Mouse (Mus musculus): ENCODE measurements around the gene Trpm4. TPM values are rescaled to one million over a fixed set of nuclear protein-coding genes. Genes with fewer than 3 reads are reported as not detected.

Trpm4 gene
- polyA plus RNA-seq, 1 experiment from 2014 or later, result 15.7 TPM

DNA sequence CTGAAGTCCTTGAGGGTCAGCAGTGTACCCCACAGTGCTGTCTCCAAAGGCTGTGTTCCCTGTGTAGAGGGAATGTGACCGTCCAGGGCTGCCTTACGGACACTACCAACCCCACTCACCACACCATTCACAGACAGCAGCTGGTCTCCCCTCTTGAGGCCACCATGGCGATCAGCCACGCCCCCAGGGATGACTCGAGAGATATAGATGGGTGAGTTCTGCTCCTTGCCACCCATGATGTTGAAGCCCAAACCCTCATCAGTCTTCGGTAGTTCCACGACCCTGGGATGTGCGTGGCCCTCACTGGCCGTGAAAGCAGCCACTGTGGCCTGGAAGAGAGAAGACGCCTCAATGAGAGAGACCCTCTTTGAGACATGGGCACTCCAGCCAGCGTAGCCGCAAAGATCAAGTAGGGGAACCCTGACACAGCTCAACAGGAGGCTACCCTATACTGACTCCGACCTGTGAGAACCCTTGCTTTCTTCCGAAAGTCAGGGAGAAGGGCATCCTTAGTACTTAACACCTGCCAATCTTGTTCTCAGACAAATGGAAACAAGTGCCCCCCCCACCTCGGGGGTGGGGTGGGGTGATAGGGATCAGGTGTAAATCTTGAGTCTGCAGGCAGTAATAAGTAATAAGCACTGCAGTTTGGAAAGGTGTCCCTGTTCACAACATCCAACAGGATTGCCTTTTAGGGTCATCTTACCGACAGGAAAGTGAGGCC is 35.6 kb upstream of the Trpm4 start:
- Histone ChIP-seq H3K4me2 (no peak overlapping the region; the same call in 1 of the 2 replicates), H3K4me3 (ENCODE audit: low read depth, low read length) (peak overlapping the region; percentile 47; the same call in 1 of the 2 replicates), H3K36me3 (ENCODE audit: insufficient read depth) (peaks cover 23% of the 10 kb centered on the region), H3K27ac (ENCODE audit: low read depth) (no peak overlapping the region), H3K9me3 (ENCODE audit: low read depth, low read length) (no peaks in the 10 kb centered on the region), H3K4me1 (ENCODE audit: insufficient read depth) (peaks cover 7% of the 10 kb centered on the region; the same call in 1 of the 2 replicates), H3K9ac (no peak overlapping the region), H3K27me3 (ENCODE audit: insufficient read depth, low read length) (peaks cover 41% of the 10 kb centered on the region)
- WGBS, result 71% methylated on average over 16 of the region's 16 CpGs
- TF ChIP-seq CTCF (IDR thresholded peaks at IDR 0.05; ENCODE audit: low read depth), result no peak
- ATAC-seq (ENCODE audit: insufficient read depth), result no peak
- DNase-seq, result no peak

DNA sequence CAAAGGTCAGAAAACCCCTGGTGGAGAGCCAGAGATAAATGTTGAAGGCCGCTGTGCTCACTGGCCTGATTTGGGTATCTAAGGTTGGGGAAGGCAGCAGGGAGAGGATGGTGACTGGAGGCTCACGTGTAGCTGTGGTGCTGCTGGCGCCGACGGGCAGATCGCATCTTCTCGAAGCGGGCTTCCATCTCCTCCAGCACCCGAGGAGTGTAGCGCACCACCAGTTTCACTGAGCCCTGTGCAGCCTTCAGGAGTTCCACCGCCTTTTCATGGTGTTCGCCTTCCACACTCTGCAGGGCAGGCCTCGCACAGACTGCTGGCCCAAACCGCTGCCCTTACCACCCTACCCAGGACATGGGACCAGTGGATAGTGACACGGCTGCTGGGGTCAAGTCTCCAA is 34.6 kb upstream of the Trpm4 start:
- Histone ChIP-seq H3K27me3 (ENCODE audit: insufficient read depth, low read length) (peaks cover 45% of the 10 kb centered on the region), H3K4me2 (peak overlapping the region; percentile 98; the same call in 1 of the 2 replicates), H3K4me3 (ENCODE audit: low read depth, low read length) (peak overlapping the region; percentile 57; the same call in 1 of the 2 replicates), H3K27ac (ENCODE audit: low read depth) (no peak overlapping the region), H3K9me3 (ENCODE audit: low read depth, low read length) (no peaks in the 10 kb centered on the region), H3K4me1 (ENCODE audit: insufficient read depth) (peaks cover 7% of the 10 kb centered on the region; the same call in 1 of the 2 replicates), H3K9ac (0 out of 2 replicates have a peak overlapping the region, but pooled peaks have one; percentile 50), H3K36me3 (ENCODE audit: insufficient read depth) (peaks cover 13% of the 10 kb centered on the region)
- ATAC-seq (ENCODE audit: insufficient read depth), result no peak
- no peak for TF ChIP-seq CTCF (IDR thresholded peaks at IDR 0.05; ENCODE audit: low read depth)
- WGBS, result 78% methylated on average over 15 of the region's 15 CpGs
- no peak for DNase-seq

DNA sequence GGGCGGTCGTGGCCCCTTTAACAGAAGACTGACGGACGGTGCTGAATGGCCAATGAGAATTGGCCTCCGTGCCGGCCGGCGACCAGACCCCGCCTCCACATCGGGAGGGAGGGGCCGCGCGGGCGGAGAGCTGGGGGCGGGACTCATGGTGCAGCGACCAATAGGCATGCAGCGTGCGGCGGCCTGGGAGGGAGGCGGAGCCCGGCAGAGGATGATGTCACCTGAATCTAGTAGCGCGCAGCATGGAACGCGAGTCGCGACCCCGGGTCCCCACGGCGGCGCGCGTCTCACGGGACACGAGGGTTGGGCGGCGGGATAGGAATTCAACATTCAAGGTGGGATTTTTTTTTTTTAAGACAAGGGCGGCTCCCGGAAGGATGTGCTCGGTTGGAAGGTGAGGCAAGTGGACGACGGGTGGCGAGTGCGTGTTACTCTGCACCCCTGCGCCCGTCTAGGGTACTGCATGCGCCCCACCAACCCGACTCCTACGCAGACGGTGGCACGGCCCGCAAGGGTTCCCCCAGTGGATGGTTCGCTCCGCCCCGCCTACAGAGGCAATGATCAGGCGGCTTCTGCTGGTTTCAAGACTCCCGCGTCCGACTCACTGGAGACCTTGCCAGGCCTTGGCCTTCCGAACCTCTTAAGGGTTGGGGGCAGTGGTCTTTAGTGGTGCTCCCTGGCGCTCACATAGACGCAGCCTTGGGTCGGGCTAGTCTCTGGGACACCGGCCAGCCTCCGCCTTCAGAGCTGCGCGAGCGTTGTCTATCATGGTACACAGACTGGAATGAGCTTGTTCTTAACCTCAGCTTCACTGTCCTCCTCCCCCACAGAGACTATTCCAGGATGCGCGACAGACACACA is 33.7 kb upstream of the Trpm4 start:
- Histone ChIP-seq H3K9me3 (ENCODE audit: low read depth, low read length) (no peaks in the 10 kb centered on the region), H3K27ac (ENCODE audit: low read depth) (peak overlapping the region; percentile 34; the same call in 1 of the 2 replicates), H3K9ac (peak overlapping the region; percentile 50), H3K36me3 (ENCODE audit: insufficient read depth) (peaks cover 3% of the 10 kb centered on the region; the same call in 1 of the 2 replicates), H3K4me1 (ENCODE audit: insufficient read depth) (peaks cover 7% of the 10 kb centered on the region; the same call in 1 of the 2 replicates), H3K27me3 (ENCODE audit: insufficient read depth, low read length) (peaks cover 54% of the 10 kb centered on the region), H3K4me2 (peak overlapping the region; percentile 98), H3K4me3 (ENCODE audit: low read depth, low read length) (peak overlapping the region; percentile 57)
- WGBS, result under 1% methylated on average over 68 of the region's 70 CpGs
- DNase-seq, result peak; percentile 98
- ATAC-seq (ENCODE audit: insufficient read depth), result peak; percentile 81
- peak; percentile 90 for TF ChIP-seq CTCF (IDR thresholded peaks at IDR 0.05; ENCODE audit: low read depth)

DNA sequence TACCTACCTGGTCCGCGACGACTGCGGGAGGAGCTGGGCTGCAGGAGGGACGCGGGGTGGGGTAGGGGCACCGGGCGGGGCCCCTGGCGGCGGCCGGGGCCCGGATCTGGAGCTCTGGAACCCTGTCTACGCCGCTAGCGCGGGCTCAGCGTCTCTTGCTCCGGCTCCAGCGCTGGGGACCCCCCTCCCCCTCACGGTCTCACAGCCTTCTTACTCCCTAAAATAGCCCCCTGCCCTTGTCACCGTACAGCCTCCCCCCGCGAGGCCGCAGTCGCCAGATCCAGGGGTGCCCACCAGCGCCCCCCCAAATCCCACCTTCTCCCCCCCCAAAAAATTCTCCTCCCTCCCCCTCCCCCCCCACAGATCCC is 33.1 kb upstream of the Trpm4 start, which contains the start of gene Ppfia3:
TSS of gene Ppfia3 (minus strand) at position 368 of the 368 bp plus-strand sequence.
- H3K4me2 ChIP-seq, result peak within 1 kb of the TSS; percentile 98
- H3K36me3 ChIP-seq (ENCODE audit: insufficient read depth), result no peaks in the 10 kb centered on the region
- DNase-seq (peak; percentile 52), ATAC-seq (ENCODE audit: insufficient read depth) (peak; percentile 21; the same call in 1 of the 2 replicates)
- peak within 1 kb of the TSS; percentile 60 for H3K9ac ChIP-seq
- no peak for TF ChIP-seq CTCF (IDR thresholded peaks at IDR 0.05; ENCODE audit: low read depth)
- H3K4me3 ChIP-seq (ENCODE audit: low read depth, low read length), result peak within 1 kb of the TSS; percentile 57
- H3K4me1 ChIP-seq (ENCODE audit: insufficient read depth), result peaks cover 13% of the 10 kb centered on the region; the same call in 1 of the 2 replicates
- no peaks in the 10 kb centered on the region for H3K9me3 ChIP-seq (ENCODE audit: low read depth, low read length)
- WGBS, result under 1% methylated on average over 26 of the region's 26 CpGs
- H3K27me3 ChIP-seq (ENCODE audit: insufficient read depth, low read length), result peaks cover 60% of the 10 kb centered on the region
- peak within 1 kb of the TSS; percentile 34; the same call in 1 of the 2 replicates for H3K27ac ChIP-seq (ENCODE audit: low read depth)

GRCm38 (mm10) chr7:45365742-45366651 is 32.4 kb upstream of the Trpm4 start:
- ATAC-seq (ENCODE audit: insufficient read depth), result no peak
- Histone ChIP-seq H3K4me3 (ENCODE audit: low read depth, low read length) (peak overlapping the region; percentile 57), H3K4me1 (ENCODE audit: insufficient read depth) (peaks cover 14% of the 10 kb centered on the region; the same call in 1 of the 2 replicates), H3K9me3 (ENCODE audit: low read depth, low read length) (no peaks in the 10 kb centered on the region), H3K9ac (peak overlapping the region; percentile 60), H3K4me2 (peak overlapping the region; percentile 98), H3K36me3 (ENCODE audit: insufficient read depth) (no peaks in the 10 kb centered on the region), H3K27me3 (ENCODE audit: insufficient read depth, low read length) (peaks cover 66% of the 10 kb centered on the region), H3K27ac (ENCODE audit: low read depth) (no peak overlapping the region)
- peak; percentile 71 for DNase-seq
- WGBS, result 4% methylated on average over 33 of the region's 35 CpGs
- 0 out of 2 replicates have a peak, but pooled peaks have one; percentile 15 for TF ChIP-seq CTCF (IDR thresholded peaks at IDR 0.05; ENCODE audit: low read depth)

DNA sequence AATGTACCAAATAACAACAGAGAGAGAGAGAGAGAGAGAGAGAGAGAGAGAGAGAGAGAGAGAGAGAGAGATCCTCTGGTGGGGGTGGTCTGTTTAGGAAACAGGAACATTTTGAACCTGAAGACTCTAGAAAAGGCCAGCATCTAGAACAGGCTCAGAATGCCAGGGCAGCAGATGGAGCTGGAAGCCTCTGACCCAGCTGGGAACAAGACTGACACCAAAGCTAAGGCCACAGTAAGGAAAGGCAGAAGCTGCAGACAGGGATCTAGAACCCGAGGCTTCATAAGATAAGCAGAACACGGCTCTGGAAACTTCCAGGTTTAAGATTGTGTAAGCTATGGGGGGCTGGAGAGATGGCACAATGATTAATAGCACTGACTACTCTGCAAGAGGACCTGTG is 30.4 kb upstream of the Trpm4 start:
- ATAC-seq (ENCODE audit: insufficient read depth), result no peak

More for the DNA sequence above, 30.4 kb upstream of the Trpm4 start:
- H3K9ac ChIP-seq, result no peak overlapping the region
- H3K4me3 ChIP-seq (ENCODE audit: low read depth, low read length), result no peak overlapping the region
- peaks cover 62% of the 10 kb centered on the region for H3K27me3 ChIP-seq (ENCODE audit: insufficient read depth, low read length)
- no peak overlapping the region for H3K27ac ChIP-seq (ENCODE audit: low read depth)
- 65% methylated on average over 2 of the region's 2 CpGs for WGBS
- H3K4me2 ChIP-seq, result no peak overlapping the region
- H3K36me3 ChIP-seq (ENCODE audit: insufficient read depth), result no peaks in the 10 kb centered on the region
- no peak for TF ChIP-seq CTCF (IDR thresholded peaks at IDR 0.05; ENCODE audit: low read depth)
- no peak for DNase-seq
- H3K4me1 ChIP-seq (ENCODE audit: insufficient read depth), result peaks cover 14% of the 10 kb centered on the region; the same call in 1 of the 2 replicates
- no peaks in the 10 kb centered on the region for H3K9me3 ChIP-seq (ENCODE audit: low read depth, low read length)

Measured in lung, embryonic 14.5 days (tissue).